In genomic region chr3:89225918-89226317, GRCm38 (mm10) we compare ENCODE assay signal across 8 mouse cellular contexts. TPM values are rescaled to one million over a fixed set of nuclear protein-coding genes. Genes with fewer than 3 reads are reported as not detected.
DNase-seq lines count a peak whose midpoint lies in the region.
"Had no signal": no experiment of that assay in that cellular context is flagged by ENCODE, and none has a peak within 500 bp of the region (broad histone marks: within the 10 kb centered on the region; RNA-seq: fewer than 3 reads in every experiment).

No protein-coding gene starts in this region.

- WGBS in forebrain, embryonic 10.5 days = 5% methylated on average over 4 of the region's 4 CpGs

- H3K27me3 ChIP-seq in forebrain, embryonic 10.5 days (ENCODE audit: poor library complexity, severe bottlenecking) = peaks cover 34% of the 10 kb centered on the region

- peak; percentile 76 to 85 for DNase-seq in right cerebral cortex, postnatal 10 days (ENCODE audit: low spot score in 2 of 2)
- no peak for DNase-seq in right cerebral cortex, postnatal 36 days (ENCODE audit: low spot score in 2 of 2)
- DNase-seq in forebrain, embryonic 10.5 days (ENCODE audit: extremely low spot score, low spot score) = peak; percentile 92
- peak; percentile 84 for DNase-seq in mesoderm, embryonic 11.5 days (ENCODE audit: low read depth, low spot score)
- DNase-seq in gastrocnemius, postnatal 4 days (ENCODE audit: low spot score in 2 of 2) = no peak
- DNase-seq in cerebellum, adult 8-10 months = no peak
- no peak for DNase-seq in c-Kit-positive CD71-positive TER-119-positive erythroid progenitor cells, embryonic 14.5 days (ENCODE audit: low spot score)
- DNase-seq: lung, postnatal 14 days had no signal

- peak overlapping the region; percentile 99 for H3K27ac ChIP-seq in forebrain, embryonic 10.5 days

- peaks cover 92% of the 10 kb centered on the region for H3K4me1 ChIP-seq in forebrain, embryonic 10.5 days

- H3K9me3 ChIP-seq in forebrain, embryonic 10.5 days = no peaks in the 10 kb centered on the region

- peak overlapping the region; percentile 91 for H3K4me3 ChIP-seq in forebrain, embryonic 10.5 days

- H3K36me3 ChIP-seq in forebrain, embryonic 10.5 days (replicated peaks) = peaks cover 61% of the 10 kb centered on the region

RNA-seq across cellular contexts. Expression of gene Mtx1, which starts 1.0 kb away (rescaled TPM):
- polyA plus RNA-seq in forebrain, embryonic 10.5 days (2016; fragmentation: Nextera tagmentation; extraction: Ambion mirVana) = 227 and 242 TPM in 2 replicates
- 10 to 100 TPM; 80.7 to 95.1 TPM for total RNA-seq in gastrocnemius, postnatal 4 days (2021)

RNA-seq across cellular contexts. Expression of gene Muc1, which starts 2.9 kb away (rescaled TPM):
- polyA plus RNA-seq in forebrain, embryonic 10.5 days (2016; fragmentation: Nextera tagmentation; extraction: Ambion mirVana) = 1.7 and 1.8 TPM in 2 replicates
- 1 to 10 TPM in 1 of 2 experiments, under 1 TPM in 1; 0.57 to 1.5 TPM for total RNA-seq in gastrocnemius, postnatal 4 days (2021)

RNA-seq across cellular contexts. Expression of gene Thbs3, which starts 10.9 kb away (rescaled TPM):
- 65.8 and 78.2 TPM in 2 replicates for polyA plus RNA-seq in forebrain, embryonic 10.5 days (2016; fragmentation: Nextera tagmentation; extraction: Ambion mirVana)
- total RNA-seq in gastrocnemius, postnatal 4 days (2021) = 100 to 1,000 TPM; 142 to 158 TPM

RNA-seq across cellular contexts. Expression of gene Krtcap2, which starts 19.8 kb away (rescaled TPM):
- polyA plus RNA-seq in forebrain, embryonic 10.5 days (2016; fragmentation: Nextera tagmentation; extraction: Ambion mirVana) = 260 and 275 TPM in 2 replicates
- 100 to 1,000 TPM in 1 of 2 experiments, 10 to 100 TPM in 1; 99.9 to 117 TPM for total RNA-seq in gastrocnemius, postnatal 4 days (2021)

RNA-seq across cellular contexts. Expression of gene Trim46, which starts 20.2 kb away (rescaled TPM):
- 4.4 and 5.4 TPM in 2 replicates for polyA plus RNA-seq in forebrain, embryonic 10.5 days (2016; fragmentation: Nextera tagmentation; extraction: Ambion mirVana)
- total RNA-seq in gastrocnemius, postnatal 4 days (2021) = under 1 TPM; 0.73 to 0.83 TPM

Comparison
In these comparisons a context has a peak if more than half of its experiments do, and no peak if none do; other contexts are left out.
1. DNase-seq: peak in right cerebral cortex, postnatal 10 days (2 of 2), forebrain, embryonic 10.5 days (single experiment) and mesoderm, embryonic 11.5 days (single experiment); none in right cerebral cortex, postnatal 36 days (0 of 2), gastrocnemius, postnatal 4 days (0 of 2), cerebellum, adult 8-10 months (single experiment) and c-Kit-positive CD71-positive TER-119-positive erythroid progenitor cells, embryonic 14.5 days (single experiment).